Mouse (Mus musculus): Measurements from ENCODE around the gene Msi2.

GRCm38 (mm10) chr11:88707228-88707775 is 11.0 kb downstream of the Msi2 start:
- TF ChIP-seq CTCF (IDR thresholded peaks at IDR 0.05; ENCODE audit: control insufficient read depth, insufficient read depth, insufficient replicate concordance, low read depth, low read length), result no peak
- TF ChIP-seq POLR2A (IDR thresholded peaks at IDR 0.05; ENCODE audit: control insufficient read depth, low read depth, low read length), result no peak
